Comparison of ENCODE assay signal across 10 mouse cellular contexts in the genomic region with DNA sequence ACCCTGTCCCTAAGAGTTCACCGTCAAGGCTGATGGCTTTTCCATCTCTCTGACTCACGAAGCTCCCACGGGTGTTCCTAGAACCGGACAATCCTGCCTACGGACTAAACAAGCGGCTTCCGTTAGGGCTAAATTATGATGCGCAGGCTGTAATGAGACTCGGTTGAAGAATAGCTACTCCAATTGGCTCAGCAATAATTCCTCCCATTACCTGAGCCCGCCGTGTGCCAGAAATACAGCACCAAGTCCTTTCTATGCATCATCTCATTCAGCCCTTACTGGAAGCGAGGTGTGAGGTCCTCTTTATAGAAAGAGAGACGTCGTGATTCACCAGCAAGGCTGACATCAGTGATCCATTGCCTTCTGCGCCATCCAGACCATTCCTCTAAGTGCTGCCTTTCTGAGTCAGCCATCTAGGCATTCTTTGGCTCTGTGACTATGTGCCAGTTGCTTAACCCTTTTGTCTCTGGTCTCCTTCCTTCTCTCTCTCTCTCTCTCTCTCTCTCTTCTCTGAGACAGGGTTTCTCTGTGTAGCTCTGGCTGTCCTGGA. TPM values are rescaled to one million over a fixed set of nuclear protein-coding genes. Genes with fewer than 3 reads are reported as not detected.
"Had no signal": no experiment of that assay in that cellular context is flagged by ENCODE, and none has a peak within 500 bp of the region (broad histone marks: within the 10 kb centered on the region; RNA-seq: fewer than 3 reads in every experiment).

No protein-coding gene starts in this region.

- DNase-seq: kidney, postnatal 36 days; lung, adult 2 months; lung, postnatal 36 days; midbrain, embryonic 14.5 days; right cerebral cortex, adult 18-20 months; right cerebral cortex, postnatal 25 days; thymus, adult 18-20 months; thymus, postnatal 14 days had no signal

RNA-seq across cellular contexts. Expression of a gene that starts 13.7 kb away (rescaled TPM):
- total RNA-seq: megakaryocyte progenitor cell, adult 5-6 weeks had no signal

RNA-seq across cellular contexts. Expression of a gene that starts 46.1 kb away (rescaled TPM):
- total RNA-seq: layer of hippocampus, postnatal 10 days had no signal
